Mouse (Mus musculus): Measurements from ENCODE around the gene Serpinf1.

- no peak for TF ChIP-seq CTCF (IDR thresholded peaks at IDR 0.05; ENCODE audit: insufficient read depth, low read length)
- TF ChIP-seq POLR2A (IDR thresholded peaks at IDR 0.05; ENCODE audit: borderline replicate concordance, extremely low read depth, low read depth, low read length) = no peak
Measured at GRCm38 (mm10) chr11:75452812-75453557, 30.5 kb upstream of the Serpinf1 start.

Measured in lung, adult 2 months (tissue).